Mouse (Mus musculus) neural tube, embryonic 13.5 days (tissue): ENCODE measurements around the gene Add2. TPM values are rescaled to one million over a fixed set of nuclear protein-coding genes. Genes with fewer than 3 reads are reported as not detected.

Experiments used
- ATAC-seq: fragments of 200-750 bp; cut with Nextera tagmentation; 2 replicates; pipeline ENCODE4 v1.8.0; 2017; ENCODE audit warnings: low read depth, mild to moderate bottlenecking, moderate TSS enrichment, moderate library complexity
- H3K27ac ChIP-seq: fragments of 300-500 bp; sonication (generic); replicated peaks from 2 replicates; pipeline ENCODE4 v1.5.1; 2015; ENCODE audit warnings: moderate library complexity, mild to moderate bottlenecking, inconsistent platforms
- H3K27me3 ChIP-seq: fragments of 300-500 bp; sonication (generic); 2 replicates; pipeline ENCODE4 v1.6.1; 2015; ENCODE audit warnings: mild to moderate bottlenecking, inconsistent platforms
- H3K36me3 ChIP-seq: fragments of 300-500 bp; sonication (generic); 2 replicates; pipeline ENCODE4 v1.6.1; 2015; ENCODE audit warnings: mild to moderate bottlenecking, inconsistent platforms
- H3K4me1 ChIP-seq: fragments of 300-500 bp; sonication (generic); replicated peaks from 2 replicates; pipeline ENCODE4 v1.6.1; 2015; ENCODE audit warnings: inconsistent platforms
- H3K4me2 ChIP-seq: fragments of 300-500 bp; sonication (generic); 2 replicates; pipeline ENCODE4 v1.6.1; 2015; ENCODE audit warnings: inconsistent platforms, mild to moderate bottlenecking, moderate library complexity
- H3K4me3 ChIP-seq: fragments of 300-500 bp; sonication (generic); 2 replicates; pipeline ENCODE4 v1.5.1; 2015; ENCODE audit warnings: mild to moderate bottlenecking, inconsistent platforms
- H3K9ac ChIP-seq: fragments of 300-500 bp; sonication (generic); 2 replicates; pipeline ENCODE4 v1.6.1; 2015; ENCODE audit warnings: moderate library complexity, mild to moderate bottlenecking, inconsistent platforms
- H3K9me3 ChIP-seq: fragments of 300-500 bp; sonication (generic); 2 replicates; pipeline ENCODE4 v1.6.1; 2016; ENCODE audit warnings: inconsistent platforms
- WGBS: fragments of 180-500 bp; shearing (Covaris S2); methylation state at CpG from one replicate; pipeline ENCODE4 v1.1.7; 2015; 5-methylcytosine and 5-hydroxymethylcytosine counted together
- polyA plus RNA-seq: library from polyadenylated mRNA; unstranded; fragments of >200 nt; fragmentation: Nextera tagmentation; extraction: Ambion mirVana; gene quantifications from 2 replicates; pipeline ENCODE4 v1.2.1, GENCODE M21; 2015

Add2 gene
- polyA plus RNA-seq, 1 experiment from 2014 or later: 148 TPM

DNA sequence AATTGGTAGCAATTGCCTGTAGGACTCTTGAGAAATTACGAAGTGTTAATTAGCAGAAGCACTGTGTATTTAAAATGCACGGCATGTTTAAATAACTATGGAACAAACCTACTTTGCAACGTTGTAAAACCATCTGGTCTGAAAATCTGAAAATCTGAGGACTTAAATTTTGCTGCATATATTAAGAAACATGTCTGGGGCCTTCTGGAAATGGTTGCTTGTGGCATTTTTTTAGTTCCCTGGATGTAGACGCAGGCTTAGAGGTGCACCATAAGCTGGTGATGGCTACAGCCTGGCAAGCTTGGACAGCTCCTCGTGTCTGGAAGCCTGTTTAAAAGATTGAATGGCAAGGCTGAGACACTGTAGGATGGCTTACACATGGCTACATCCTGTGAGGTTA, 40.5 kb downstream of the Add2 start:
- 72% methylated on average over 5 of the region's 5 CpGs for WGBS
- no peak overlapping the region for H3K4me2 ChIP-seq
- H3K9ac ChIP-seq: no peak overlapping the region
- H3K4me1 ChIP-seq: peaks cover 97% of the 10 kb centered on the region
- H3K4me3 ChIP-seq: no peak overlapping the region
- H3K27ac ChIP-seq: peak overlapping the region; percentile 50; the same call in 1 of the 2 replicates
- H3K9me3 ChIP-seq: no peaks in the 10 kb centered on the region
- H3K36me3 ChIP-seq: no peaks in the 10 kb centered on the region
- no peaks in the 10 kb centered on the region for H3K27me3 ChIP-seq
- no peak for ATAC-seq

- H3K27me3 ChIP-seq: no peaks in the 10 kb centered on the region
- no peak overlapping the region for H3K4me2 ChIP-seq
- no peaks in the 10 kb centered on the region for H3K36me3 ChIP-seq
- H3K4me1 ChIP-seq: peaks cover 97% of the 10 kb centered on the region
- no peaks in the 10 kb centered on the region for H3K9me3 ChIP-seq
- H3K27ac ChIP-seq: peak overlapping the region; percentile 56
- no peak overlapping the region for H3K4me3 ChIP-seq
- WGBS: 83% methylated on average over 3 of the region's 3 CpGs
- no peak for ATAC-seq
- H3K9ac ChIP-seq: no peak overlapping the region
Measured at GRCm38 (mm10) chr6:86069856-86070255, 41.4 kb downstream of the Add2 start.

DNA sequence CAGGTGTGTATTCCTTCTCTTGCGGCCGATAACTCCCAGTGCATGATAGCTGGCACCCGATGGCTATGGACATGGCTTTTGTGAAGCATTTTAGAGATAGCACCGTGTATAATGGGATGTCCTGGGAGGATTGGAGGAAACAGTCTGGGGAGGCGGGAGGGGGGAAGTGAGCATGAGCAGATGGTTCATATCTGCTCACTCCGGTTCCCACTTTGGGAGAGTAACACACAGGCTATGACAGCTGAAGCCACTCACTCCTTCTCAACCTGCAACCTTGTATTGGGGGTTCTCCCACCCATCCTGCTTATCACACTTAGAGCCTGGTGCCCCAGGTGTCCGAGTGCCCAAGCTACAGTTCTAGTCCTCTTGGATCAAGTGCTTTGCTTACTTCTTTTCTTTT, 41.8 kb downstream of the Add2 start:
- WGBS: 62% methylated on average over 7 of the region's 7 CpGs
- no peak for ATAC-seq

DNA sequence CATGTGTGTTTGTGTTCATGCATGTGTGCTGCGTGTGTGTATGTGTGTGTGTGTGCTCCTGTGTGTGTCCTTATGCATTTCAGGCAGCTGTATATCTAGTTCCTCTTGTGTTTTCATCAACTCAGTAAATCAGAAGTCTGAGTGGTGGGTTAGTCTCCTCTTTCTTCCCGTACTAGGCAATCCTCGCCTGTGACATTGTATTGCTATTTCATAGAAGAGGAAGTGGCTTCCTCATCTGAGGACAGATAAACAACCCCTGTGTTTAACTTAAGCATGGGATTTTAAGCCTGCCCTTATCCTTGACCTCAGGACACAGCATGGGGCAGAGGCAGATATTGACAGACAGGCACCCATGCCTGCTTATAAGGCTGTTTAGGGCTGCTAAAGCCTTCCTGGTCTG, 45.4 kb downstream of the Add2 start:
- peaks cover 91% of the 10 kb centered on the region for H3K4me1 ChIP-seq
- 75% methylated on average over 3 of the region's 3 CpGs for WGBS
- ATAC-seq: no peak
- no peaks in the 10 kb centered on the region for H3K36me3 ChIP-seq
- H3K27ac ChIP-seq: no peak overlapping the region
- H3K9me3 ChIP-seq: no peaks in the 10 kb centered on the region
- no peak overlapping the region for H3K4me2 ChIP-seq
- no peak overlapping the region for H3K4me3 ChIP-seq
- no peak overlapping the region for H3K9ac ChIP-seq
- no peaks in the 10 kb centered on the region for H3K27me3 ChIP-seq

More for the DNA sequence above, 41.8 kb downstream of the Add2 start:
- H3K4me3 ChIP-seq: no peak overlapping the region
- no peak overlapping the region for H3K4me2 ChIP-seq
- peaks cover 97% of the 10 kb centered on the region for H3K4me1 ChIP-seq
- no peaks in the 10 kb centered on the region for H3K9me3 ChIP-seq
- H3K27ac ChIP-seq: peak overlapping the region; percentile 56
- no peak overlapping the region for H3K9ac ChIP-seq
- no peaks in the 10 kb centered on the region for H3K36me3 ChIP-seq
- H3K27me3 ChIP-seq: no peaks in the 10 kb centered on the region

- no peak overlapping the region for H3K4me2 ChIP-seq
- no peak overlapping the region for H3K9ac ChIP-seq
- no peak overlapping the region for H3K4me3 ChIP-seq
- 76% methylated on average over 8 of the region's 8 CpGs for WGBS
- no peaks in the 10 kb centered on the region for H3K27me3 ChIP-seq
- no peaks in the 10 kb centered on the region for H3K9me3 ChIP-seq
- no peak for ATAC-seq
- no peaks in the 10 kb centered on the region for H3K36me3 ChIP-seq
- 0 out of 2 replicates have a peak overlapping the region, but pooled peaks have one; percentile 3 for H3K27ac ChIP-seq
- H3K4me1 ChIP-seq: peaks cover 91% of the 10 kb centered on the region
Measured at GRCm38 (mm10) chr6:86074538-86075204, 46.2 kb downstream of the Add2 start.

- H3K9me3 ChIP-seq: no peaks in the 10 kb centered on the region
- no peak overlapping the region for H3K4me3 ChIP-seq
- peaks cover 84% of the 10 kb centered on the region for H3K4me1 ChIP-seq
- no peaks in the 10 kb centered on the region for H3K27me3 ChIP-seq
- no peak for ATAC-seq
- H3K27ac ChIP-seq: no peak overlapping the region
- no peak overlapping the region for H3K4me2 ChIP-seq
- no peaks in the 10 kb centered on the region for H3K36me3 ChIP-seq
- no peak overlapping the region for H3K9ac ChIP-seq
- WGBS: 89% methylated on average over 2 of the region's 2 CpGs
Measured at GRCm38 (mm10) chr6:86076525-86076924, 48.0 kb downstream of the Add2 start.

DNA sequence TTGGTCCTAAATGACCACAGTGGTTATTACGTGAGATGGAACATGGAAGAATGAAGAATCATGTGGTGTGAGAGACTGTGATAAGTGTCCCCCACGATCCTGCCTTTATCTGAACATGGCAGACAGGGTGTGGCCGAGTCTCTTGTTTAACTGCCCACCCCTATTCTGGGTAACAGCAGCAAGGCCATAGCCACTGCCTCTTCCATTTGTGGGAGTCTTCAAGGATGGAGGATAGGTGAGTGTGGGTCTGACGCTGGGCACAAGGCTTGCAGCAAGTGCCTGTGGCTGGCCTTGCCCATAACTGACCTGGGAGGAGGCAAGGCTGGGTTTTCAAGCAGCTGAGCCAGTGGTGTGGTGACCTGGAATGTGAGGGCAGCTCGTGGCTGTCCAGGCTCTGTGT, 49.4 kb downstream of the Add2 start:
- peaks cover 4% of the 10 kb centered on the region; the same call in 1 of the 2 replicates for H3K36me3 ChIP-seq
- H3K9ac ChIP-seq: peak overlapping the region; percentile 17; the same call in 1 of the 2 replicates
- H3K4me3 ChIP-seq: no peak overlapping the region
- H3K27me3 ChIP-seq: no peaks in the 10 kb centered on the region
- H3K9me3 ChIP-seq: no peaks in the 10 kb centered on the region
- no peak for ATAC-seq
- WGBS: 76% methylated on average over 5 of the region's 5 CpGs
- H3K27ac ChIP-seq: peak overlapping the region; percentile 52
- H3K4me2 ChIP-seq: no peak overlapping the region
- H3K4me1 ChIP-seq: peaks cover 71% of the 10 kb centered on the region

DNA sequence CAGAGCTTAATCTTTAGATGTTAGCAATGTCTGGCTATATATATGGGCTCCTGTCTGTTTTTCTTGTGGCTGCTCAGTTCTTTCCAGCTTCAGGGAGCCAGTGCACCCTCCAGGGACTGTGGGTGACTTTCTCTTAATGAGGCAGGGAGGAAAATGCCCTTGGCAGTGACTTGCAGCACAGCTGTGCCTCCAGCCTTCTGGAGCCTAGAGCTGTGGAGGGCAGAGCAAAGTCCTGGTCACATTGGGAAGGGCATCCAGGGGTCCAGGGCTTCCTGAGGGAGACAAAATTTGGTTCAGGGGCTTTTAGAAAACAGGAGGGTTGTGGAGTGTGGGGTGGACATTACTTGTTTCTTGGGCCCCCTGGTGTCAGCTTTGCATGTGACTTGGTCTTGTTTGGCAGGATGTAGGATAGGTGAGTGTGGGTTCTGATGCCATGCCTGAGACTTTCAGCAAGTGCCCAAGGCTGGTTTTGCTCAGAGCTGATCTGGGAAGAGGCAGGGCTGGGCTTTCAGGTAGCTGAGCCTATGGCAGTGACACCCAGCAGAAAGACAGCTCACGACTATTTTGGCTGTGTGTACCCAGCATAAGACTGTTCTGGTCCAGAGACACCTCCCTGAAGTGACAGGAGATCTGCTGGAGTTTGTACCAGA, 50.0 kb downstream of the Add2 start:
- no peak for ATAC-seq
- Histone ChIP-seq H3K9ac (peak overlapping the region; percentile 17; the same call in 1 of the 2 replicates), H3K4me2 (no peak overlapping the region), H3K4me1 (peaks cover 65% of the 10 kb centered on the region), H3K4me3 (no peak overlapping the region), H3K27ac (peak overlapping the region; percentile 52), H3K27me3 (no peaks in the 10 kb centered on the region), H3K9me3 (no peaks in the 10 kb centered on the region), H3K36me3 (peaks cover 10% of the 10 kb centered on the region)
- WGBS: 86% methylated on average over 1 of the region's 1 CpGs

DNA sequence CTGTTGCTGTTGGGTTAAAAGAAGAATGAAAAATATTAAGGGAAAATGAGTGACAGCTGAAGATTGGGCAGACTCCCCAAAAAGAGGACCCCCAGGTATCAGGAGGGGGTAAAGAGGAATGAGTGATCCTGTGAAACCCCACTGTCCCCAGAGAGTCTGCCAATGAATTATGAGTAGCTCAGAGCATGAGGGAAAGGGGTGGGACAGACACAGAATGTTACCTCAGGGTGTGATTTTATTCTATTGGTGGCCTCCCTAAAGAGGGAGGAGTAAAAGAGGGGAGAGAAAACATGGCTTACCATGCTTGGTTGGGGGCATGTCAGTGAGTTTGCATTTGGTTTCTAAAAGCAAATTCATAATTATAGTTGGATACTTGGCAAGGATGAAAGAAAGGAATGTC, 50.8 kb downstream of the Add2 start:
- Histone ChIP-seq H3K36me3 (peaks cover 19% of the 10 kb centered on the region), H3K27ac (no peak overlapping the region), H3K27me3 (no peaks in the 10 kb centered on the region), H3K4me2 (no peak overlapping the region), H3K9ac (no peak overlapping the region), H3K4me3 (no peak overlapping the region), H3K4me1 (peaks cover 57% of the 10 kb centered on the region), H3K9me3 (no peaks in the 10 kb centered on the region)
- ATAC-seq: no peak

- no peaks in the 10 kb centered on the region for H3K27me3 ChIP-seq
- no peak overlapping the region for H3K4me3 ChIP-seq
- H3K36me3 ChIP-seq: peaks cover 52% of the 10 kb centered on the region
- H3K4me1 ChIP-seq: peaks cover 20% of the 10 kb centered on the region
- no peaks in the 10 kb centered on the region for H3K9me3 ChIP-seq
- no peak overlapping the region for H3K9ac ChIP-seq
- H3K4me2 ChIP-seq: no peak overlapping the region
- H3K27ac ChIP-seq: no peak overlapping the region
- ATAC-seq: no peak
- 68% methylated on average over 6 of the region's 6 CpGs for WGBS
Measured at GRCm38 (mm10) chr6:86085518-86085917, 57.0 kb downstream of the Add2 start.

DNA sequence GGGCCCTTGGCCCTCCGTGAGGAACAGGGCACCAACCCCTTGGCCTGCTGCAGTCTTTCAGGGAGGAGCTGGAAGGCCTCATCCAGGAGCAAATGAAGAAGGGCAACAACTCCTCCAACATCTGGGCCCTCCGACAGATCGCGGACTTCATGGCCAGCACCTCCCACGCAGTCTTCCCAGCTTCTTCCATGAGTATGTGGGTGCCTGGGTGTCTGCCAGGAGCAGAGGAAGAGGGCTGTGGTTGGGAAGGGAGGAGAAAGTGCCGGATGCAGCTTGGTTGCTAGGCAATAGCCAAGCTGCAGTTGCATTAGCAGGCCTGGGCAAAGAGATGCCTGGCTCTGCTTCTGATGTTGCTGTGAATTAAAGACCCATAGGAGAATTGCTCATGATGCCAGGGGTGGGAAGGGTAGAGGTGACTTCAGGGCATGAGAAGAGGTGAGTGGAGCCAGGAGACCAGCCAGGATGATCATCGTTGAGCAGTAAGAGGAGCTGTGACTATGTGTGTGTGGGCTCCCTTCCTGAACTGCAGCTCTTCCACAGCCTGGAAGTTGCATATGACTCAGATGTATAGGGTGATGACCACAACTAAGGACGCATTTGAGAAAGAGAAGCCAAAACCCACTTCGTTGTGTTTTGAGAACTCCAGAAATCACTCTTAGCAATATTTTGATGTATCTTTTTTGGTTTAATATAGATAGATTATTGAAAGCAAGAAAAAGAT, 58.5 kb downstream of the Add2 start:
- WGBS: 73% methylated on average over 9 of the region's 9 CpGs
- no peaks in the 10 kb centered on the region for H3K27me3 ChIP-seq
- no peak overlapping the region for H3K4me2 ChIP-seq
- peaks cover 16% of the 10 kb centered on the region for H3K4me1 ChIP-seq
- no peaks in the 10 kb centered on the region for H3K9me3 ChIP-seq
- no peak overlapping the region for H3K9ac ChIP-seq
- H3K27ac ChIP-seq: peak overlapping the region; percentile 38; the same call in 1 of the 2 replicates
- H3K4me3 ChIP-seq: no peak overlapping the region
- H3K36me3 ChIP-seq: peaks cover 59% of the 10 kb centered on the region
- no peak; the same call in 1 of the 2 replicates for ATAC-seq

GRCm38 (mm10) chr6:86087813-86088212, 59.3 kb downstream of the Add2 start:
- Histone ChIP-seq H3K4me2 (no peak overlapping the region), H3K4me1 (peaks cover 16% of the 10 kb centered on the region), H3K27me3 (no peaks in the 10 kb centered on the region), H3K9ac (no peak overlapping the region), H3K4me3 (no peak overlapping the region), H3K27ac (peak overlapping the region; percentile 59; the same call in 1 of the 2 replicates), H3K36me3 (peaks cover 63% of the 10 kb centered on the region), H3K9me3 (no peaks in the 10 kb centered on the region)
- ATAC-seq: no peak
- 35% methylated on average over 3 of the region's 3 CpGs for WGBS
